Mouse (Mus musculus) thymus, adult 2 months (tissue): ENCODE measurements at regions not wholly inside any gene's neighbourhood (a gene's known extent, or its start where the extent isn't known, plus 50 kb on each side); places are given as distances from the start of the nearest gene placed in this dataset.

Source experiments
- DNase-seq: peaks from one replicate; pipeline ENCODE4 v3.0.0; 2021
- H3K27ac ChIP-seq: fragments of 200-500 bp; 2 replicates; pipeline ENCODE4 v1.5.1; 2012; ENCODE audit warnings: low read length, control low read depth; ENCODE audit not compliant: control insufficient read depth, insufficient read depth
- H3K27me3 ChIP-seq: fragments of 200-500 bp; 2 replicates; pipeline ENCODE4 v1.6.1; 2012; ENCODE audit warnings: mild to moderate bottlenecking, low read length, moderate library complexity, mixed read lengths; ENCODE audit not compliant: control insufficient read depth, insufficient read depth
- H3K36me3 ChIP-seq: fragments of 200-500 bp; 2 replicates; pipeline ENCODE4 v1.6.1; 2012; ENCODE audit warnings: mild to moderate bottlenecking, low read length, moderate library complexity; ENCODE audit not compliant: control insufficient read depth, insufficient read depth
- H3K4me1 ChIP-seq: fragments of 200-500 bp; replicated peaks from 2 replicates; pipeline ENCODE4 v1.6.1; 2012; ENCODE audit warnings: low read length; ENCODE audit not compliant: control insufficient read depth, insufficient read depth
- H3K4me3 ChIP-seq: fragments of 200-500 bp; 2 replicates; pipeline ENCODE4 v1.5.1; 2012; ENCODE audit warnings: mild to moderate bottlenecking, low read length, control low read depth, moderate library complexity; ENCODE audit not compliant: control insufficient read depth, insufficient read depth
- CTCF ChIP-seq: fragments of 200-500 bp; IDR thresholded peaks from 2 replicates; pipeline ENCODE4 v1.5.1; 2012; ENCODE audit warnings: mild to moderate bottlenecking, control low read depth, low read length, moderate library complexity, borderline replicate concordance; ENCODE audit not compliant: control insufficient read depth, poor library complexity, insufficient read depth; ENCODE audit errors: extremely low read depth
- POLR2A ChIP-seq: fragments of 200-500 bp; IDR thresholded peaks from 2 replicates; pipeline ENCODE4 v1.6.1; 2012; ENCODE audit warnings: mild to moderate bottlenecking, low read length, control low read depth, moderate library complexity; ENCODE audit not compliant: control insufficient read depth, poor library complexity, insufficient read depth; ENCODE audit errors: extremely low read depth
- WGBS: fragments of 180-500 bp; shearing (Covaris S2); methylation state at CpG from one replicate; pipeline ENCODE4 v1.1.7; 2018; 5-methylcytosine and 5-hydroxymethylcytosine counted together

GRCm38 (mm10) chr19:54332140-54332539, 288.2 kb downstream of the Adra2a start:
- no peak for DNase-seq
- WGBS, result 85% methylated on average over 1 of the region's 1 CpGs
- Histone ChIP-seq H3K27me3 (no peaks in the 10 kb centered on the region), H3K36me3 (no peaks in the 10 kb centered on the region), H3K27ac (no peak overlapping the region), H3K4me3 (no peak overlapping the region), H3K4me1 (no peaks in the 10 kb centered on the region)
- TF ChIP-seq CTCF, result no peak

GRCm38 (mm10) chr19:54340778-54341291, 296.9 kb downstream of the Adra2a start:
- TF ChIP-seq POLR2A (no peak), CTCF (no peak)
- no peak overlapping the region for H3K4me3 ChIP-seq
- H3K27me3 ChIP-seq, result no peaks in the 10 kb centered on the region
- H3K36me3 ChIP-seq, result no peaks in the 10 kb centered on the region
- no peak overlapping the region for H3K27ac ChIP-seq
- no peaks in the 10 kb centered on the region for H3K4me1 ChIP-seq
- DNase-seq, result no peak
- WGBS, result 99% methylated on average over 2 of the region's 2 CpGs

DNA sequence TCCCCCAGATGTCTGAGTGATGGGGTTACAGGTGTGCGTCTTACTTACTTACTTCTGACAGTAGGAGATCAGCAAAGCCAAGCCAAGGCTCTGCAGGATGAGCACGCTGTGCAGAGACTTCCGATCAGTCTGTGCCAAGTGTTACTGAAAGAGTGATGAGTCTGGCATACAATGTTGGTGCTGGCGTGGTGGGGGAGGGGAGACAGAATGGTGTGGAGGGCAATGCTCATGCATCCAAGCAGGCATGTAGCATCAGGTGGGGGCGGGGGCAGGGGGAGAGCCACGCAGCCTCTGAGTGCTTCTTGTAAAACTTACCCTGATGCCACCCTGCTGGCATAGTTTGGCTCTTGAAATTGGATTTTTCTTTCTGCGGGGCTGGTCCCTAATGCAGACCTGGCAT, 315.8 kb downstream of the Adra2a start:
- 91% methylated on average over 7 of the region's 7 CpGs for WGBS
- H3K4me1 ChIP-seq, result no peaks in the 10 kb centered on the region
- DNase-seq, result no peak

GRCm38 (mm10) chr19:54360660-54361059, 316.7 kb downstream of the Adra2a start:
- TF ChIP-seq POLR2A, result no peak
- TF ChIP-seq CTCF, result no peak
- Histone ChIP-seq H3K4me3 (no peak overlapping the region), H3K36me3 (no peaks in the 10 kb centered on the region), H3K27me3 (no peaks in the 10 kb centered on the region), H3K4me1 (no peaks in the 10 kb centered on the region), H3K27ac (no peak overlapping the region)
- no peak for DNase-seq
- WGBS, result 92% methylated on average over 3 of the region's 3 CpGs

More for the DNA sequence above, 315.8 kb downstream of the Adra2a start:
- Histone ChIP-seq H3K27me3 (no peaks in the 10 kb centered on the region), H3K36me3 (no peaks in the 10 kb centered on the region), H3K4me3 (no peak overlapping the region), H3K27ac (no peak overlapping the region)
- no peak for TF ChIP-seq CTCF

DNA sequence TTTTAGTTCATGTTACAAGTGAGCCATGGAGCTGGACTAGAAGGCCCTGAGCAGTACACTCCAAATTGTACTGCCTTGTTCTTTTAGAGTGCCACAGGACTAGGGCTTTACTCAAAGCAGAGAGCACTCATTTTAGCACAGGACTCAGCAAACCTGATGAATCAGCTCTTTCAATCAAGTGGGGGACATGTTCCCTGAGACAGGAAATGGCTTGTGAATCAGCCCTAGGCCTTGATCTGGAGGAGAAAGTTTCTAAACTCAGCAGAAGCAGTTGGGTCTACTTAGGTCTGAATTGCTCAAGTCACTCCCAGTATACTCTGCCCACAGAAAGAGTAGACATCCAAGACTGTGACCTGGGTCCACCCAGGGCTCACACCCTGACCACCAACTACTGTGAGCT, 341.1 kb downstream of the Adra2a start:
- H3K36me3 ChIP-seq, result no peaks in the 10 kb centered on the region
- no peak overlapping the region for H3K27ac ChIP-seq
- DNase-seq, result no peak
- no peak overlapping the region for H3K4me3 ChIP-seq
- H3K27me3 ChIP-seq, result no peaks in the 10 kb centered on the region
- no peaks in the 10 kb centered on the region for H3K4me1 ChIP-seq
- TF ChIP-seq POLR2A (no peak), CTCF (no peak)

DNA sequence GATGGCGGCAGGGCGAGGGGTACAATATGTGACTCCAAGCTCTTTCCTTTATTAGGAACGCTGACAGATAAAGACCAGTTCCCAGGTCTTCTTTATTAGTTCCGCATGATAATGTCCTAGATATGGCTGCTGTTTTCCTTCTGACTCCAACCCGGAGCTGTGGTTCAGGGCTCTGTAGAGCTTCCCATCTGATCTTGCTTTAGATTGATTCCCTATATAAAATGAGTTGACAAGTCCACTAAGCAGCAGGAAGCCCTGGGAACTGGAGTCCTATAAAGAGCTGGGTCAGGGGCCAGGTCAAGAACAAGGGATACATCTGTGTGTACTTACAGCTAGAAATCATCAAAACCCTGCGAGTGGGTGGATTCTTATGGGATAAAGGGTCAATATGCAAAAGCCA, 347.5 kb downstream of the Adra2a start:
- H3K4me1 ChIP-seq, result no peaks in the 10 kb centered on the region
- H3K4me3 ChIP-seq, result no peak overlapping the region
- H3K27me3 ChIP-seq, result no peaks in the 10 kb centered on the region
- TF ChIP-seq CTCF (no peak), POLR2A (no peak)
- H3K27ac ChIP-seq, result no peak overlapping the region
- H3K36me3 ChIP-seq, result no peaks in the 10 kb centered on the region
- DNase-seq, result no peak
- WGBS, result 89% methylated on average over 6 of the region's 6 CpGs

GRCm38 (mm10) chr19:54399651-54400050, 355.7 kb downstream of the Adra2a start:
- no peaks in the 10 kb centered on the region for H3K36me3 ChIP-seq
- no peaks in the 10 kb centered on the region for H3K27me3 ChIP-seq
- H3K4me1 ChIP-seq, result no peaks in the 10 kb centered on the region
- no peak overlapping the region for H3K4me3 ChIP-seq
- DNase-seq, result no peak
- no peak overlapping the region for H3K27ac ChIP-seq
- 82% methylated on average over 7 of the region's 7 CpGs for WGBS
- no peak for TF ChIP-seq CTCF
- no peak for TF ChIP-seq POLR2A
